Mouse (Mus musculus) CH12.LX (cell line): ENCODE results near the gene Chd5. TPM values are rescaled to one million over a fixed set of nuclear protein-coding genes. Genes with fewer than 3 reads are reported as not detected.

Experiments
- DNase-seq: peaks from one replicate; pipeline ENCODE4 v3.0.0-alpha.2; 2013; ENCODE audit errors: extremely low read depth
- H3K27ac ChIP-seq: 2 replicates; pipeline ENCODE4 v1.5.1; 2012; ENCODE audit warnings: low read depth, mild to moderate bottlenecking, control low read depth, moderate library complexity; ENCODE audit not compliant: insufficient read depth
- H3K27me3 ChIP-seq: replicated peaks from 2 replicates; pipeline ENCODE3; 2012; ENCODE audit warnings: inconsistent platforms
- H3K36me3 ChIP-seq, 2 experiments: replicated peaks in 1 of 2; 2 replicates each; pipeline versions ENCODE3 to v1.6.1; 2012; ENCODE audit warnings: inconsistent platforms in 1 of 2, low read length in 1 of 2, mild to moderate bottlenecking in 1 of 2, mixed read lengths in 1 of 2, moderate library complexity in 1 of 2; ENCODE audit not compliant: control insufficient read depth in 1 of 2, insufficient read depth in 1 of 2
- H3K4me1 ChIP-seq, 2 experiments: 2 replicates each; pipeline ENCODE4 v1.6.1; 2012; ENCODE audit warnings: inconsistent platforms in 1 of 2, moderate library complexity in 1 of 2; ENCODE audit not compliant: insufficient read depth in 2 of 2, control insufficient read depth in 1 of 2
- H3K4me2 ChIP-seq: 2 replicates; pipeline ENCODE4 v1.6.1; 2012; ENCODE audit warnings: low read depth, mild to moderate bottlenecking, control low read depth; ENCODE audit not compliant: poor library complexity, insufficient read depth, severe bottlenecking
- H3K4me3 ChIP-seq, 3 experiments: fragments of 150-350 bp in 1 of 3; sonication (generic) in 1 of 3; replicated peaks in 1 of 3; 2 replicates each; pipeline versions ENCODE3 to v1.5.1; 2011 to 2012; ENCODE audit warnings: low read depth in 2 of 3, low read length in 2 of 3, mild to moderate bottlenecking in 2 of 3, moderate library complexity in 2 of 3, control low read depth in 1 of 3, improper control_type of control experiment in 1 of 3, inconsistent platforms in 1 of 3, mixed read lengths in 1 of 3; ENCODE audit not compliant: poor library complexity in 1 of 3
- H3K79me2 ChIP-seq: replicated peaks from 2 replicates; pipeline ENCODE4 v1.6.1; 2012; ENCODE audit warnings: mild to moderate bottlenecking, moderate library complexity; ENCODE audit not compliant: control insufficient read depth, poor library complexity, insufficient read depth, severe bottlenecking; ENCODE audit errors: extremely low read depth
- H3K9ac ChIP-seq: 2 replicates; pipeline ENCODE4 v1.6.1; 2012; ENCODE audit warnings: low read depth, mild to moderate bottlenecking, control low read depth, moderate library complexity; ENCODE audit not compliant: insufficient read depth
- H3K9me3 ChIP-seq: replicated peaks from 2 replicates; pipeline ENCODE3; 2012; ENCODE audit warnings: low read length, inconsistent platforms, mixed read lengths
- BHLHE40 ChIP-seq: IDR thresholded peaks from 2 replicates; pipeline ENCODE4 v1.6.1; 2011; ENCODE audit warnings: mild to moderate bottlenecking, low read depth, low read length, improper control_type of control experiment
- CHD1 ChIP-seq: IDR thresholded peaks from 2 replicates; pipeline ENCODE4 v1.6.1; 2012; ENCODE audit warnings: low read depth, low read length, improper control_type of control experiment, inconsistent platforms
- CTCF ChIP-seq, 2 experiments: IDR thresholded peaks in 1 of 2; conservative IDR thresholded peaks in 1 of 2; 2 replicates each; pipeline ENCODE4 v1.5.1; 2011 to 2012; ENCODE audit warnings: low read depth in 2 of 2, low read length in 2 of 2, improper control_type of control experiment in 1 of 2, inconsistent platforms in 1 of 2, mild to moderate bottlenecking in 1 of 2, moderate library complexity in 1 of 2
- ELF1 ChIP-seq: IDR thresholded peaks from 2 replicates; pipeline ENCODE4 v1.6.1; 2014; ENCODE audit warnings: low read depth, mild to moderate bottlenecking, inconsistent platforms, low read length, improper control_type of control experiment
- EP300 ChIP-seq: IDR thresholded peaks from 2 replicates; pipeline ENCODE4 v1.6.1; 2011; ENCODE audit warnings: low read length, improper control_type of control experiment
- ETS1 ChIP-seq: conservative IDR thresholded peaks from 2 replicates; pipeline ENCODE4 v1.6.1; 2012; ENCODE audit warnings: low read depth, mild to moderate bottlenecking, inconsistent platforms, low read length, improper control_type of control experiment, moderate library complexity
- HCFC1 ChIP-seq: IDR thresholded peaks from 2 replicates; pipeline ENCODE4 v1.6.1; 2012; ENCODE audit warnings: low read depth, mild to moderate bottlenecking, inconsistent platforms, low read length, improper control_type of control experiment
- JUN ChIP-seq: IDR thresholded peaks from 2 replicates; pipeline ENCODE4 v1.6.1; 2011; ENCODE audit warnings: low read depth, mild to moderate bottlenecking, low read length, improper control_type of control experiment, moderate library complexity; ENCODE audit not compliant: insufficient read depth
- JUND ChIP-seq: conservative IDR thresholded peaks from 2 replicates; pipeline ENCODE4 v1.6.1; 2011; ENCODE audit warnings: low read depth, low read length, improper control_type of control experiment
- KAT2A ChIP-seq: IDR thresholded peaks from 2 replicates; pipeline ENCODE4 v1.6.1; 2012; ENCODE audit warnings: low read length, improper control_type of control experiment, inconsistent platforms; ENCODE audit not compliant: insufficient replicate concordance
- MAFK ChIP-seq: IDR thresholded peaks from 2 replicates; pipeline ENCODE4 v1.6.1; 2011; ENCODE audit warnings: low read length, improper control_type of control experiment; ENCODE audit not compliant: insufficient replicate concordance
- MAX ChIP-seq: IDR thresholded peaks from 2 replicates; pipeline ENCODE4 v1.6.1; 2011; ENCODE audit warnings: low read length, improper control_type of control experiment
- MAZ ChIP-seq: IDR thresholded peaks from 2 replicates; pipeline ENCODE4 v1.6.1; 2012; ENCODE audit warnings: low read depth, mild to moderate bottlenecking, inconsistent platforms, low read length, improper control_type of control experiment, moderate library complexity
- MEF2A ChIP-seq: IDR thresholded peaks from 2 replicates; pipeline ENCODE4 v1.6.1; 2014; ENCODE audit warnings: low read depth, mild to moderate bottlenecking, inconsistent platforms, low read length, improper control_type of control experiment, borderline replicate concordance
- MYC ChIP-seq: IDR thresholded peaks from 2 replicates; pipeline ENCODE4 v1.6.1; 2011; ENCODE audit warnings: low read depth, mild to moderate bottlenecking, improper control_type of control experiment, low read length
- NELFE ChIP-seq: IDR thresholded peaks from 2 replicates; pipeline ENCODE4 v1.6.1; 2011; ENCODE audit warnings: low read depth, low read length, improper control_type of control experiment
- NRF1 ChIP-seq: IDR thresholded peaks from 2 replicates; pipeline ENCODE4 v1.6.1; 2014; ENCODE audit warnings: low read depth, mild to moderate bottlenecking, inconsistent platforms, low read length, improper control_type of control experiment, moderate library complexity
- PAX5 ChIP-seq: IDR thresholded peaks from 2 replicates; pipeline ENCODE4 v1.6.1; 2012; ENCODE audit warnings: low read length, inconsistent platforms, mixed read lengths
- POLR2A ChIP-seq: IDR thresholded peaks from 2 replicates; pipeline ENCODE4 v1.6.1; 2011; ENCODE audit warnings: low read depth, mild to moderate bottlenecking, improper control_type of control experiment, low read length
- POLR2AphosphoS2 ChIP-seq: IDR thresholded peaks from 2 replicates; pipeline ENCODE4 v1.6.1; 2011; ENCODE audit warnings: low read depth, low read length, improper control_type of control experiment
- RAD21 ChIP-seq: IDR thresholded peaks from 2 replicates; pipeline ENCODE4 v1.6.1; 2011; ENCODE audit warnings: low read depth, mild to moderate bottlenecking, low read length, improper control_type of control experiment, moderate library complexity
- SIN3A ChIP-seq: IDR thresholded peaks from 2 replicates; pipeline ENCODE4 v1.6.1; 2012; ENCODE audit warnings: low read length, improper control_type of control experiment, inconsistent platforms
- SMC3 ChIP-seq: IDR thresholded peaks from 2 replicates; pipeline ENCODE4 v1.6.1; 2011; ENCODE audit warnings: low read depth, low read length, improper control_type of control experiment
- TBP ChIP-seq: conservative IDR thresholded peaks from 2 replicates; pipeline ENCODE4 v1.6.1; 2011; ENCODE audit warnings: low read depth, low read length, improper control_type of control experiment
- UBTF ChIP-seq: IDR thresholded peaks from 2 replicates; pipeline ENCODE4 v1.6.1; 2012; ENCODE audit warnings: low read depth, mild to moderate bottlenecking, inconsistent platforms, low read length, improper control_type of control experiment, moderate library complexity
- USF1 ChIP-seq: IDR thresholded peaks from 2 replicates; pipeline ENCODE4 v1.6.1; 2014; ENCODE audit warnings: low read depth, mild to moderate bottlenecking, inconsistent platforms, low read length, improper control_type of control experiment
- ZC3H11A ChIP-seq: IDR thresholded peaks from 2 replicates; pipeline ENCODE4 v1.6.1; 2012; ENCODE audit warnings: low read depth, mild to moderate bottlenecking, inconsistent platforms, low read length, improper control_type of control experiment
- ZNF384 ChIP-seq: IDR thresholded peaks from 2 replicates; pipeline ENCODE4 v1.6.1; 2012; ENCODE audit warnings: low read depth, low read length, improper control_type of control experiment, inconsistent platforms
- dilution Hi-C: fragments of 300-500 bp; cut with MboI; formaldehyde crosslinking; loops from 2 replicates; pipeline ENCODE4 v1.14.3; 2020; ENCODE audit warnings: low sequenced_read_pairs; ENCODE audit not compliant: extremely low pct_unique_long_range_greater_than_20kb, extremely low pct_ligation_motif_present
- in situ Hi-C: fragments of 300-500 bp; cut with MboI; formaldehyde crosslinking; loops from 3 replicates; pipeline ENCODE4 v1.14.3; 2019; ENCODE audit warnings: low sequenced_read_pairs, low pct_ligation_motif_present, low pct_unique_long_range_greater_than_20kb, mixed read lengths
- polyA plus RNA-seq: library from polyadenylated mRNA; unstranded; fragments of >175 nt; gene quantifications from 2 replicates; pipeline ENCODE4 v1.2.1, GENCODE M21; 2012; ENCODE audit warnings: low read depth; ENCODE audit not compliant: insufficient read length
- total RNA-seq, 2 experiments: library from RNA; depleted of rRNA; stranded (reverse); fragments of 300-350 nt in 1 of 2; fragments of >200 nt in 1 of 2; gene quantifications; 2 replicates each; pipeline ENCODE4 v1.2.3; 2012 to 2014

The Chd5 gene
- total and polyA plus RNA-seq, 3 experiments, result 0.44 to 3.4 (median 1.2) TPM

DNA sequence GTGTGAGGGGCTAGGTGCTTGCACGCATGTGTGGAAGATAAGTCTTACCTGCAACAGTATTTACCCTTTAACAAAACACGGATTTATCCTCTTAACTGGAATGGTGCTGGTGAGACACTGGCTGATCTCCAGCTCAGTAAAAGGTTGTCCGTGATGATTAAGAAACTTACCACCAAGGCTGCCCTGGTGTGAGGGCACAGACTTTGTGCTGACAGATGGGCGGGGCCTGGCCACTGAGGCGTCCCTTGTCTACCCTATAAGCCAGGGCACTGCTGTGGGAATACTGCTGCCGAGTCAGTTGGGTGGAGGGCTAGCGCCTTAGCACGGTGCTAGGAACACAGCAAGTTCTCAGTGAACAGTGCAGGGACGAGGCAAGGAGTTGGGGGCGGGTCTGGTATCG lies 36.4 kb upstream of the Chd5 start:
- dilution Hi-C loops, result no loop called here
- no peak overlapping the region for H3K4me3 ChIP-seq
- H3K79me2 ChIP-seq, result peaks cover 5% of the 10 kb centered on the region; the same call in 1 of the 2 replicates
- H3K27ac ChIP-seq, result no peak overlapping the region
- H3K27me3 ChIP-seq, result no peaks in the 10 kb centered on the region
- no peak for DNase-seq
- no peak for TF ChIP-seq ELF1
- TF ChIP-seq NELFE, result no peak
- TF ChIP-seq SMC3, result no peak
- no peak for TF ChIP-seq TBP
- TF ChIP-seq EP300, result no peak
- TF ChIP-seq UBTF, result no peak
- TF ChIP-seq ZNF384, result no peak
- no peak for TF ChIP-seq BHLHE40
- TF ChIP-seq MEF2A, result no peak
- no peak for TF ChIP-seq MAFK
- TF ChIP-seq HCFC1, result no peak
- TF ChIP-seq SIN3A, result no peak
- no peak for TF ChIP-seq CHD1
- no peak for TF ChIP-seq MAZ
- TF ChIP-seq JUN, result no peak
- no peak for TF ChIP-seq NRF1
- no peak for TF ChIP-seq CTCF (conservative IDR thresholded peaks at IDR 0.05 in 1 of 2, IDR thresholded peaks at IDR 0.05 in 1 of 2; ENCODE audit: low read depth in 2 of 2, low read length in 2 of 2)
- TF ChIP-seq USF1, result no peak
- H3K9me3 ChIP-seq, result no peaks in the 10 kb centered on the region
- peaks cover 9 to 25% of the 10 kb centered on the region in 2 experiments; a peak in 3 of 4 replicates for H3K4me1 ChIP-seq
- in situ Hi-C loops, result no loop called here
- H3K36me3 ChIP-seq, result peaks cover 44 to 74% of the 10 kb centered on the region in 2 experiments
- no peak overlapping the region for H3K4me2 ChIP-seq
- no peak overlapping the region for H3K9ac ChIP-seq

DNA sequence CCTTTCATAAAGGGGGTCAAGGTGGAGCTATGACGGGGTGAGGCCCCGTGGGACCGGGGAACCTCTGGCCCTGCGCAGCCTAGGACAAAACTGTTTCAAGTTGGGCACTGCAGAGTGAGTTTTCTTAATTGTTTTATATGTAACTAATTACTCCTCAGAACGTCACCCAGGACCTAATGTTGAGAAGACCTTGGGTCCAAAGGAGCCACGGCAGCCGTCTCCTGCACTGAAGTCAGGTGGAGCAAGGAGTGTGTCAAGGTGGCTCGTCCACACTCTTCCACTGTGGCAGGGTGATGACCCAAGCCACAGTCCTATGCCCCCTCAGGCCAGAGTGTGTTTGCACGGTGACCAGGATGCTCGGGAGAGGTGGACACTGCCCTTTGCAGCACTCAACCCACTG lies 35.3 kb upstream of the Chd5 start:
- dilution Hi-C loops, result no loop called here
- DNase-seq, result no peak
- H3K79me2 ChIP-seq, result no peaks in the 10 kb centered on the region; the same call in 1 of the 2 replicates
- H3K27ac ChIP-seq, result no peak overlapping the region
- H3K27me3 ChIP-seq, result no peaks in the 10 kb centered on the region
- no peaks in the 10 kb centered on the region for H3K9me3 ChIP-seq
- H3K4me2 ChIP-seq, result no peak overlapping the region
- TF ChIP-seq KAT2A, result no peak
- no peak for TF ChIP-seq ETS1
- no peak for TF ChIP-seq PAX5
- no peak for TF ChIP-seq JUND
- no peak for TF ChIP-seq RAD21
- TF ChIP-seq ZNF384, result no peak
- TF ChIP-seq MAFK, result no peak
- TF ChIP-seq MYC, result no peak
- TF ChIP-seq ZC3H11A, result no peak
- TF ChIP-seq MAX, result no peak
- TF ChIP-seq CHD1, result no peak
- TF ChIP-seq EP300, result no peak
- TF ChIP-seq UBTF, result no peak
- no peak for TF ChIP-seq MAZ
- no peak for TF ChIP-seq HCFC1
- no peak for TF ChIP-seq NELFE
- no peak for TF ChIP-seq POLR2A
- no peak for TF ChIP-seq POLR2AphosphoS2
- peaks cover 9 to 20% of the 10 kb centered on the region in 2 experiments; a peak in 3 of 4 replicates for H3K4me1 ChIP-seq
- in situ Hi-C loops, result no loop called here
- H3K4me3 ChIP-seq, result no peak overlapping the region
- H3K36me3 ChIP-seq, result peaks cover 44 to 84% of the 10 kb centered on the region in 2 experiments
- no peak overlapping the region for H3K9ac ChIP-seq
